Mouse (Mus musculus) intestine, embryonic 15.5 days (tissue): ENCODE results near the gene A830031A19Rik. TPM values are rescaled to one million over a fixed set of nuclear protein-coding genes. Genes with fewer than 3 reads are reported as not detected.

ENCODE experiments used
- ATAC-seq: fragments of 200-750 bp; cut with Nextera tagmentation; 2 replicates; pipeline ENCODE4 v1.8.0; 2017; ENCODE audit warnings: moderate TSS enrichment, moderate library complexity
- H3K27ac ChIP-seq: fragments of 300-500 bp; sonication (generic); 2 replicates; pipeline ENCODE4 v1.5.1; 2015; ENCODE audit warnings: mild to moderate bottlenecking, inconsistent platforms
- H3K27me3 ChIP-seq: fragments of 300-500 bp; sonication (generic); replicated peaks from 2 replicates; pipeline ENCODE4 v1.6.1; 2015; ENCODE audit warnings: inconsistent platforms
- H3K36me3 ChIP-seq: fragments of 300-500 bp; sonication (generic); 2 replicates; pipeline ENCODE4 v1.6.1; 2015; ENCODE audit warnings: inconsistent platforms
- H3K4me1 ChIP-seq: fragments of 300-500 bp; sonication (generic); replicated peaks from 2 replicates; pipeline ENCODE4 v1.6.1; 2015; ENCODE audit warnings: inconsistent platforms
- H3K4me2 ChIP-seq: fragments of 300-500 bp; sonication (generic); replicated peaks from 2 replicates; pipeline ENCODE4 v1.6.1; 2015; ENCODE audit warnings: mild to moderate bottlenecking, inconsistent platforms
- H3K4me3 ChIP-seq: fragments of 300-500 bp; sonication (generic); replicated peaks from 2 replicates; pipeline ENCODE4 v1.5.1; 2015; ENCODE audit warnings: inconsistent platforms
- H3K9ac ChIP-seq: fragments of 300-500 bp; sonication (generic); 2 replicates; pipeline ENCODE4 v1.6.1; 2015; ENCODE audit warnings: inconsistent platforms
- H3K9me3 ChIP-seq: fragments of 300-500 bp; sonication (generic); 2 replicates; pipeline ENCODE4 v1.6.1; 2016; ENCODE audit warnings: inconsistent platforms
- WGBS: fragments of 180-500 bp; shearing (Covaris S2); methylation state at CpG from one replicate; pipeline ENCODE4 v1.1.7; 2015; 5-methylcytosine and 5-hydroxymethylcytosine counted together
- polyA plus RNA-seq: library from polyadenylated mRNA; unstranded; fragments of >200 nt; fragmentation: Nextera tagmentation; extraction: Ambion mirVana; gene quantifications from 2 replicates; pipeline ENCODE4 v1.2.1, GENCODE M21; 2015

Gene A830031A19Rik
- polyA plus RNA-seq, 1 experiment from 2014 or later, result not detected

- Histone ChIP-seq H3K27ac (no peak overlapping the region), H3K9me3 (no peaks in the 10 kb centered on the region), H3K4me1 (peaks cover 13% of the 10 kb centered on the region), H3K27me3 (no peaks in the 10 kb centered on the region), H3K36me3 (no peaks in the 10 kb centered on the region), H3K4me2 (no peak overlapping the region), H3K4me3 (no peak overlapping the region), H3K9ac (no peak overlapping the region)
- ATAC-seq, result no peak
- WGBS, result 82% methylated on average over 6 of the region's 6 CpGs
Observed at GRCm38 (mm10) chr11:24103128-24103742, 28.4 kb upstream of the A830031A19Rik start.

DNA sequence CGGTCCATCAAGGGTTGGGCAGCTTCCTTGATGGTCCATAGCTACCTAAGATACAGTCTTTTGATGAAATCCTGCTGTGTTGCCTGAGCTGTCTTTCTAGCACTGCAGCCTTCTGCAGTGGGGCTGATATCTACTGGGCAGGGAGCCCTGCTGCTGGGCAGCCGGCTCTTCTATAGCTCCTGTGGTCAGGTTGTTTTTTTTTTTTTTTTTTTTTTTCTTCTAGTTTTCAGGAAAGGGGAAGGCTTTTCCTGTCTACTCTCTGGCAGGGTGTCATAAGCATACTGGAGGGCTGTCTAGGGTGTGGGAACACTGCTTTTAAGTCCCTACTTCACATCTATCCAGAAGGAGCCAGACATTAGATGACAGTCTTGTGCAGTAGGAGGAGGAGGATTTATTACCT, 27.5 kb upstream of the A830031A19Rik start:
- Histone ChIP-seq H3K4me3 (no peak overlapping the region), H3K9me3 (no peaks in the 10 kb centered on the region), H3K4me2 (no peak overlapping the region), H3K4me1 (peaks cover 14% of the 10 kb centered on the region), H3K27me3 (no peaks in the 10 kb centered on the region), H3K27ac (no peak overlapping the region), H3K36me3 (no peaks in the 10 kb centered on the region), H3K9ac (no peak overlapping the region)
- no peak for ATAC-seq
- WGBS, result 71% methylated on average over 2 of the region's 2 CpGs

GRCm38 (mm10) chr11:24101625-24102024, 26.8 kb upstream of the A830031A19Rik start:
- Histone ChIP-seq H3K4me1 (peaks cover 16% of the 10 kb centered on the region), H3K9ac (no peak overlapping the region), H3K4me2 (no peak overlapping the region), H3K27me3 (no peaks in the 10 kb centered on the region), H3K36me3 (no peaks in the 10 kb centered on the region), H3K4me3 (no peak overlapping the region), H3K27ac (no peak overlapping the region), H3K9me3 (no peaks in the 10 kb centered on the region)
- 88% methylated on average over 3 of the region's 3 CpGs for WGBS
- no peak for ATAC-seq

GRCm38 (mm10) chr11:24100449-24101070, 25.7 kb upstream of the A830031A19Rik start:
- H3K4me1 ChIP-seq, result peaks cover 20% of the 10 kb centered on the region
- H3K9me3 ChIP-seq, result no peaks in the 10 kb centered on the region
- H3K27me3 ChIP-seq, result no peaks in the 10 kb centered on the region
- no peaks in the 10 kb centered on the region for H3K36me3 ChIP-seq
- H3K4me2 ChIP-seq, result no peak overlapping the region; the same call in 1 of the 2 replicates
- 69% methylated on average over 4 of the region's 4 CpGs for WGBS
- no peak overlapping the region for H3K4me3 ChIP-seq
- H3K27ac ChIP-seq, result no peak overlapping the region
- peak; percentile 54 for ATAC-seq
- H3K9ac ChIP-seq, result no peak overlapping the region

DNA sequence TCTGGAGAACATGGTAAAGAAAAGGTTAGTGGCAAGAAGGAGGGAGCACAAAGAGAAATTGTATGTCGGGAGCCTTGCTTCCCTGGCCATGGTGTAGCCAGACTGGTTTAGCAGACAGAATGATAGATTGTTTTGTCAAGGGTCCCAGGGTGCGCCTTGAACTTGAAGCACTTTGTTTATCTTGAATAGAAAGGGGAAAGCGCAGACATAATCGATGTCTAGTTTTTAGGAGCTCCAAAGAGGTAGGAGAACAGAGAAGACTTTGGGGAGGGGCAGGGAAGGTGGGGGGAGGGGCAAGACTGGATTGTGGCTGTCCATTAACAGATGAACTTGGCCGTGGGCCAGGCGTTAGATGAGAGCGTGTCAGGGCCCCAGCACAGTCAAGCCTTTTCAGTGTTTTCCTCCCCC, 25.0 kb upstream of the A830031A19Rik start:
- 5% methylated on average over 7 of the region's 7 CpGs for WGBS
- Histone ChIP-seq H3K27ac (no peak overlapping the region), H3K4me1 (peaks cover 26% of the 10 kb centered on the region)

GRCm38 (mm10) chr11:24099215-24099614, 24.4 kb upstream of the A830031A19Rik start:
- Histone ChIP-seq H3K27ac (no peak overlapping the region), H3K36me3 (no peaks in the 10 kb centered on the region), H3K4me3 (no peak overlapping the region), H3K9me3 (no peaks in the 10 kb centered on the region), H3K4me1 (peaks cover 26% of the 10 kb centered on the region), H3K9ac (no peak overlapping the region), H3K27me3 (no peaks in the 10 kb centered on the region), H3K4me2 (no peak overlapping the region)
- 79% methylated on average over 10 of the region's 10 CpGs for WGBS
- no peak for ATAC-seq

More for the DNA sequence above, 25.0 kb upstream of the A830031A19Rik start:
- no peak overlapping the region for H3K4me3 ChIP-seq
- no peaks in the 10 kb centered on the region for H3K27me3 ChIP-seq
- H3K9ac ChIP-seq, result no peak overlapping the region
- no peaks in the 10 kb centered on the region for H3K36me3 ChIP-seq
- H3K9me3 ChIP-seq, result no peaks in the 10 kb centered on the region
- peak; percentile 90 for ATAC-seq
- H3K4me2 ChIP-seq, result peak overlapping the region; percentile 1; the same call in 1 of the 2 replicates

GRCm38 (mm10) chr11:24098662-24099061, 23.8 kb upstream of the A830031A19Rik start:
- Histone ChIP-seq H3K27me3 (no peaks in the 10 kb centered on the region), H3K4me3 (no peak overlapping the region), H3K9ac (no peak overlapping the region), H3K4me2 (no peak overlapping the region), H3K27ac (no peak overlapping the region), H3K9me3 (no peaks in the 10 kb centered on the region), H3K36me3 (no peaks in the 10 kb centered on the region), H3K4me1 (peaks cover 26% of the 10 kb centered on the region)
- WGBS, result 68% methylated on average over 3 of the region's 3 CpGs
- no peak for ATAC-seq

DNA sequence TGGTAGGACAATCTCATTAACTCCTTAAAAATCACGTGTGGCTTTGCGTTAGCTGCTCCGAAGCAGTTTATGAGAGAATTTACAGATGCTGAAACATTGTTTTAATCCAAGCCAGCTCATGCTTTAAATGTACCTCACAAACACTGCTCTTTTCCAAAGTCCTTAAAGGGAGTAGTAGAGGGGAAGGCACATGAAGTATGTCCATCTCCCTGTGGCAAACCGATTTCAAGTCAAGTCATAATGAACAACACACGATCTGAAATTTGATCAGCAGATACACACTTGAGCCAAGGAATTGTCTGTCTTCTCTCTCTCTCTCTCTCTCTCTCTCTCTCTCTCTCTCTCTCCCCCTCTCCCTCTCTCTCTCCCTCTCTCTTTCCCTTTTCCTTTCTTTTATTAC, 23.2 kb upstream of the A830031A19Rik start:
- H3K4me1 ChIP-seq, result peaks cover 26% of the 10 kb centered on the region
- WGBS, result 62% methylated on average over 5 of the region's 5 CpGs

GRCm38 (mm10) chr11:24097026-24097425, 22.2 kb upstream of the A830031A19Rik start:
- H3K27ac ChIP-seq, result no peak overlapping the region
- 48% methylated on average over 6 of the region's 6 CpGs for WGBS
- no peak for ATAC-seq
- no peaks in the 10 kb centered on the region for H3K27me3 ChIP-seq
- H3K9me3 ChIP-seq, result no peaks in the 10 kb centered on the region
- H3K9ac ChIP-seq, result no peak overlapping the region
- no peak overlapping the region for H3K4me2 ChIP-seq
- H3K4me1 ChIP-seq, result peaks cover 30% of the 10 kb centered on the region
- H3K36me3 ChIP-seq, result no peaks in the 10 kb centered on the region
- H3K4me3 ChIP-seq, result no peak overlapping the region

More for the DNA sequence above, 23.2 kb upstream of the A830031A19Rik start:
- Histone ChIP-seq H3K27me3 (no peaks in the 10 kb centered on the region), H3K27ac (no peak overlapping the region), H3K9ac (no peak overlapping the region), H3K9me3 (no peaks in the 10 kb centered on the region), H3K4me2 (no peak overlapping the region), H3K36me3 (no peaks in the 10 kb centered on the region), H3K4me3 (no peak overlapping the region)
- ATAC-seq, result no peak

DNA sequence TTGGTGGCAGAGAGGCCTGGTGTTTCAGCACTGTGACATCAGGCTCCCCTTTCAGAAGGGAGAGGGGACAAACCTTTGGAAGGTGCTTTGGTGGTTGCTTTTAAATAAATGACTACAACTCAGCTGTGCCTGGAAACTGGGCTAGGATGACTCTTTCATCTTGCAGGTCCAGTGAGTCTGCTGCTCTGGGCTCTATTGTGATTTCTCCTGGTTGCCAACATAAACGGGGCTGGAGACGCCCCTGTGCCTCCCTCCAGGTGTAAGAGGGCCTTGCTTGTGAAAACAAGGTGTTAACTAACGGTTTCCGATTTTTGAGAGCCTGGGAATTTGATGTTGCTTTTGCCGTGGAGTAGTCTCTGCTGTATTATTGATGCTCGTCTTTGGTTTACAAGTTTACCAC, 21.6 kb upstream of the A830031A19Rik start:
- 51% methylated on average over 6 of the region's 6 CpGs for WGBS
- ATAC-seq, result no peak
- no peak overlapping the region for H3K4me2 ChIP-seq

GRCm38 (mm10) chr11:24095656-24096353, 21.0 kb upstream of the A830031A19Rik start:
- Histone ChIP-seq H3K9ac (no peak overlapping the region), H3K27ac (no peak overlapping the region), H3K36me3 (no peaks in the 10 kb centered on the region), H3K4me2 (no peak overlapping the region), H3K9me3 (no peaks in the 10 kb centered on the region), H3K27me3 (no peaks in the 10 kb centered on the region), H3K4me3 (no peak overlapping the region), H3K4me1 (peaks cover 30% of the 10 kb centered on the region)
- ATAC-seq, result no peak
- WGBS, result 68% methylated on average over 7 of the region's 7 CpGs

More for the DNA sequence above, 21.6 kb upstream of the A830031A19Rik start:
- H3K27ac ChIP-seq, result no peak overlapping the region
- H3K9ac ChIP-seq, result no peak overlapping the region
- peaks cover 30% of the 10 kb centered on the region for H3K4me1 ChIP-seq
- H3K9me3 ChIP-seq, result no peaks in the 10 kb centered on the region
- no peak overlapping the region for H3K4me3 ChIP-seq
- H3K27me3 ChIP-seq, result no peaks in the 10 kb centered on the region
- H3K36me3 ChIP-seq, result no peaks in the 10 kb centered on the region

GRCm38 (mm10) chr11:24095236-24095635, 20.4 kb upstream of the A830031A19Rik start:
- Histone ChIP-seq H3K4me2 (peak overlapping the region; percentile 37), H3K27me3 (no peaks in the 10 kb centered on the region), H3K36me3 (no peaks in the 10 kb centered on the region), H3K9me3 (no peaks in the 10 kb centered on the region), H3K4me1 (peaks cover 28% of the 10 kb centered on the region), H3K4me3 (no peak overlapping the region), H3K9ac (no peak overlapping the region), H3K27ac (0 out of 2 replicates have a peak overlapping the region, but pooled peaks have one; percentile 14)
- 32% methylated on average over 9 of the region's 9 CpGs for WGBS
- no peak for ATAC-seq
